Mouse (Mus musculus): ENCODE measurements around the gene Agbl3.

DNA sequence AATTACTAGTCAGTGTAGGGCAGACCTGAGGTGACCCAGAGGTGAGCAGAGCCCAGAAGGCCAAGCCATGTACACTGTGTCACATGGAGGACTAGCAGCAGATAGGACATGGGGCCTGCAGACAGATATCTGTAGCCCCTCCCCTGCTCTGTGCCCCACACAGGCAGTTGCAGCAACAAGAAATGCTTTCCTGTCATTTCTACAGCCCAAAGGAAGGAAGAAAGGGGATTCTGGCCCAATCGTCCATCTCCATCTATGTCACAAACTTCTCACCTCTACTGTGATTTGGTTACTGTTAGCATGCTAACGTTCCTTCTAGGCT, 96.6 kb downstream of the Agbl3 start:
- TF ChIP-seq CTCF (IDR thresholded peaks at IDR 0.05; ENCODE audit: extremely low read depth, insufficient read length, insufficient replicate concordance, low read depth, low read length): no peak
- no peak for TF ChIP-seq POLR2A (IDR thresholded peaks at IDR 0.05; ENCODE audit: low read depth, low read length)
